Comparison of ENCODE assay signal across 24 mouse cellular contexts in genomic region chr12:70047281-70047680, GRCm38 (mm10).
DNase-seq lines count a peak whose midpoint lies in the region; ATAC-seq and TF ChIP-seq lines count a peak whose summit lies in the region.
"Had no signal": no experiment of that assay in that cellular context is flagged by ENCODE, and none has a peak within 500 bp of the region (broad histone marks: within the 10 kb centered on the region; RNA-seq: fewer than 3 reads in every experiment).

No protein-coding gene starts in this region.

- intact Hi-C loops in heart, postnatal 36 days (cut with DNase I), result no loop called here

- no peak for TF ChIP-seq EP300 in MEL (IDR thresholded peaks at IDR 0.05; ENCODE audit: low read depth in 1 of 2, low read length in 2 of 2)

- ATAC-seq in heart, embryonic 15.5 days (replicated peaks; ENCODE audit: insufficient number of reproducible peaks, insufficient read depth, low FRiP score, low read depth), result no peak
- ATAC-seq: forebrain, postnatal 0 days; intestine, embryonic 15.5 days; midbrain, embryonic 16.5 days had no signal

- WGBS in heart, embryonic 15.5 days, result 80% methylated on average over 7 of the region's 7 CpGs

- TF ChIP-seq CTCF in layer of hippocampus, adult 2 months (conservative IDR thresholded peaks at IDR 0.05), result peak; percentile 38; the same call in 1 of the 2 replicates
- no peak for TF ChIP-seq CTCF in MEL (IDR thresholded peaks at IDR 0.05 in 2 of 3, conservative IDR thresholded peaks at IDR 0.05 in 1 of 3; ENCODE audit: control insufficient read depth in 1 of 3, insufficient read depth in 1 of 3, low read depth in 2 of 3, low read length in 3 of 3, poor library complexity in 1 of 3, severe bottlenecking in 1 of 3)

- TF ChIP-seq POLR2A in MEL (IDR thresholded peaks at IDR 0.05; ENCODE audit: control insufficient read depth in 1 of 2, insufficient read depth in 1 of 2, low read depth in 1 of 2, low read length in 2 of 2, poor library complexity in 1 of 2), result no peak

- DNase-seq in heart, postnatal 36 days, result no peak
- no peak for DNase-seq in layer of hippocampus, adult 2 months (ENCODE audit: low spot score in 2 of 2)
- no peak for DNase-seq in layer of hippocampus, adult 9-10 months (ENCODE audit: low spot score)
- peak; percentile 32 for DNase-seq in MEL (ENCODE audit: low read depth, low spot score)
- peak; percentile 59 for DNase-seq in lung, postnatal 10 days
- no peak for DNase-seq in urinary bladder, postnatal 10 days (ENCODE audit: low spot score)
- DNase-seq in embryo, embryonic 10 days (ENCODE audit: low spot score), result no peak
- DNase-seq: adrenal gland, postnatal 10 days; B cell, adult 2 months; cerebellum, adult 2 months; forebrain, postnatal 0 days; gastrocnemius, postnatal 25 days; layer of hippocampus, adult 9-11 months; liver, embryonic 13.5 days; right cerebral cortex, adult 18-20 months; right cerebral cortex, postnatal 4 days; thymus, postnatal 36 days had no signal

- no peaks in the 10 kb centered on the region for H3K27me3 ChIP-seq in heart, embryonic 15.5 days
- H3K27me3 ChIP-seq in MEL (ENCODE audit: control insufficient read depth in 1 of 2, insufficient read depth in 2 of 2, low read length in 2 of 2), result no peaks in the 10 kb centered on the region
- H3K27me3 ChIP-seq: hindbrain, embryonic 15.5 days; intestine, embryonic 15.5 days; limb, embryonic 13.5 days; liver, embryonic 13.5 days had no signal

- H3K79me2 ChIP-seq in MEL (ENCODE audit: control insufficient read depth, insufficient read depth, low read length, poor library complexity), result no peaks in the 10 kb centered on the region

- 0 out of 2 replicates have a peak overlapping the region, but pooled peaks have one; percentile 38 for H3K27ac ChIP-seq in heart, embryonic 15.5 days
- 0 out of 2 replicates have a peak overlapping the region, but pooled peaks have one; percentile 2 for H3K27ac ChIP-seq in layer of hippocampus, adult 2 months
- H3K27ac ChIP-seq in MEL (ENCODE audit: control insufficient read depth, low read depth, low read length), result no peak overlapping the region
- H3K27ac ChIP-seq: embryonic facial prominence, embryonic 10.5 days; hindbrain, embryonic 15.5 days; intestine, embryonic 15.5 days; limb, embryonic 13.5 days; liver, embryonic 13.5 days; macrophage had no signal

- no peak overlapping the region for H3K4me3 ChIP-seq in heart, embryonic 15.5 days
- H3K4me3 ChIP-seq in layer of hippocampus, adult 2 months, result no peak overlapping the region
- no peak overlapping the region for H3K4me3 ChIP-seq in MEL (ENCODE audit: control insufficient read depth in 1 of 2, insufficient read depth in 1 of 2, low read depth in 2 of 2, low read length in 2 of 2)
- H3K4me3 ChIP-seq: embryonic facial prominence, embryonic 10.5 days; hindbrain, embryonic 15.5 days; intestine, embryonic 15.5 days; limb, embryonic 13.5 days; liver, embryonic 13.5 days had no signal

- no peak overlapping the region for H3K4me2 ChIP-seq in heart, embryonic 15.5 days
- H3K4me2 ChIP-seq: hindbrain, embryonic 15.5 days; intestine, embryonic 15.5 days; limb, embryonic 13.5 days; liver, embryonic 13.5 days had no signal

- TF ChIP-seq RAD21 in MEL (IDR thresholded peaks at IDR 0.05; ENCODE audit: low read depth, low read length), result no peak

- 0 out of 2 replicates have a peak, but pooled peaks cover 3% of the 10 kb centered on the region for H3K4me1 ChIP-seq in heart, embryonic 15.5 days (replicated peaks)
- H3K4me1 ChIP-seq in MEL (ENCODE audit: control insufficient read depth in 1 of 2, insufficient read depth in 2 of 2, low read length in 2 of 2), result no peaks in the 10 kb centered on the region
- H3K4me1 ChIP-seq: embryonic facial prominence, embryonic 10.5 days; hindbrain, embryonic 15.5 days; intestine, embryonic 15.5 days; limb, embryonic 13.5 days had no signal

- H3K36me3 ChIP-seq in heart, embryonic 15.5 days, result peaks cover 43% of the 10 kb centered on the region
- H3K36me3 ChIP-seq in MEL (ENCODE audit: control insufficient read depth in 1 of 2, insufficient read depth in 2 of 2, low read length in 2 of 2), result peaks cover 0 to 14% of the 10 kb centered on the region in 2 experiments; a peak in 2 of 4 replicates

- H3K9me3 ChIP-seq in heart, embryonic 15.5 days (replicated peaks), result no peaks in the 10 kb centered on the region
- no peaks in the 10 kb centered on the region for H3K9me3 ChIP-seq in MEL (replicated peaks; ENCODE audit: insufficient read depth, low read length)
- H3K9me3 ChIP-seq: embryonic facial prominence, embryonic 10.5 days; hindbrain, embryonic 15.5 days; intestine, embryonic 15.5 days; limb, embryonic 13.5 days; liver, embryonic 13.5 days had no signal

- H3K9ac ChIP-seq in heart, embryonic 15.5 days, result no peak overlapping the region
- no peak overlapping the region for H3K9ac ChIP-seq in MEL (ENCODE audit: control insufficient read depth, low read depth, low read length, poor library complexity, severe bottlenecking)
- H3K9ac ChIP-seq: forebrain, postnatal 0 days; hindbrain, embryonic 15.5 days; intestine, embryonic 15.5 days; limb, embryonic 13.5 days; liver, embryonic 13.5 days had no signal

TF ChIP-seq in MEL, 35 proteins besides CTCF, POLR2A, EP300 and RAD21:
- TF ChIP-seq MEF2A (IDR thresholded peaks at IDR 0.05; ENCODE audit: extremely low read depth, insufficient replicate concordance, low read depth, low read length, poor library complexity, severe bottlenecking) (no peak), CHD1 (IDR thresholded peaks at IDR 0.05; ENCODE audit: low read depth, low read length) (no peak), TAL1 (IDR thresholded peaks at IDR 0.05; ENCODE audit: low read length) (no peak), MYB (IDR thresholded peaks at IDR 0.05; ENCODE audit: low read depth, low read length) (no peak), E2F4 (IDR thresholded peaks at IDR 0.05; ENCODE audit: borderline replicate concordance, low read depth, low read length) (no peak), CHD2 (IDR thresholded peaks at IDR 0.05; ENCODE audit: low read length) (no peak), SMC3 (IDR thresholded peaks at IDR 0.05; ENCODE audit: low read depth, low read length) (no peak)

Comparison
In these comparisons a context has a peak if more than half of its experiments do, and no peak if none do; other contexts are left out.
1. DNase-seq: peak in MEL (single experiment) and lung, postnatal 10 days (single experiment); none in heart, postnatal 36 days (0 of 2), layer of hippocampus, adult 2 months (0 of 2), layer of hippocampus, adult 9-10 months (single experiment), urinary bladder, postnatal 10 days (single experiment) and embryo, embryonic 10 days (single experiment).